Comparison of ENCODE assay signal across 22 mouse cellular contexts in genomic region chr9:102410666-102411065, GRCm38 (mm10). TPM values are rescaled to one million over a fixed set of nuclear protein-coding genes. Genes with fewer than 3 reads are reported as not detected.
DNase-seq lines count a peak whose midpoint lies in the region; TF ChIP-seq lines count a peak whose summit lies in the region.
"Had no signal": no experiment of that assay in that cellular context is flagged by ENCODE, and none has a peak within 500 bp of the region (broad histone marks: within the 10 kb centered on the region; RNA-seq: fewer than 3 reads in every experiment).

No protein-coding gene starts in this region.

- TF ChIP-seq CTCF in gastrocnemius, adult 2 months (IDR thresholded peaks at IDR 0.05), result no peak

- H3K4me3 ChIP-seq in gastrocnemius, adult 2 months, result no peak overlapping the region
- H3K4me3 ChIP-seq: forebrain, embryonic 12.5 days; forebrain, embryonic 15.5 days; heart, embryonic 12.5 days; heart, embryonic 15.5 days; hindbrain, embryonic 10.5 days; hindbrain, embryonic 13.5 days had no signal

- peak; percentile 78 for DNase-seq in gastrocnemius, adult 18-20 months (ENCODE audit: low spot score)
- DNase-seq in gastrocnemius, postnatal 4 days (ENCODE audit: low spot score in 2 of 2), result no peak
- DNase-seq in gastrocnemius, adult 2 months, result peak; percentile 82
- peak; percentile 55 to 74 for DNase-seq in gastrocnemius, adult 8-10 months (ENCODE audit: low spot score in 2 of 2)
- peak; percentile 73 for DNase-seq in gastrocnemius, postnatal 25 days
- no peak for DNase-seq in right cerebral cortex, postnatal 14 days
- no peak for DNase-seq in left cerebral cortex, postnatal 14 days (ENCODE audit: low spot score in 2 of 2)
- no peak for DNase-seq in kidney, adult 8-10 months
- DNase-seq: adrenal gland, adult 2 months; adrenal gland, postnatal 14 days; cerebellum, adult 11 months; cerebellum, adult 2 months; heart, adult 18-20 months; heart, postnatal 10 days; heart, postnatal 36 days had no signal

- intact Hi-C loops in gastrocnemius, adult 2 months (cut with DNase I), result no loop called here
- intact Hi-C loops in left cerebral cortex, postnatal 14 days (cut with DNase I), result no loop called here

- peak overlapping the region; percentile 90 for H3K27ac ChIP-seq in gastrocnemius, adult 2 months
- H3K27ac ChIP-seq: forebrain, embryonic 12.5 days; forebrain, embryonic 15.5 days; heart, embryonic 15.5 days; hindbrain, embryonic 10.5 days; hindbrain, embryonic 13.5 days had no signal

RNA-seq across cellular contexts. Expression of gene Ephb1, which starts 56.2 kb away (rescaled TPM):
- under 1 TPM; 0.66 to 0.78 TPM for total RNA-seq in gastrocnemius, adult 18-20 months (2021)
- 1 to 10 TPM; 4.9 to 5.4 TPM for total RNA-seq in gastrocnemius, postnatal 4 days (2021)
- 1 to 10 TPM in 1 of 2 experiments, under 1 TPM in 1; 0.48 to 1.0 TPM for total RNA-seq in gastrocnemius, adult 2 months (2021)
- total RNA-seq in gastrocnemius, adult 8-10 months (2022), result under 1 TPM; 0.32 to 0.75 (median 0.51) TPM
- 1 to 10 TPM in 1 of 2 experiments, under 1 TPM in 1; 0.87 to 1.3 TPM for total RNA-seq in gastrocnemius, postnatal 25 days (2021)
- total RNA-seq in left cerebral cortex, postnatal 14 days (2021), result 10 to 100 TPM; 39.2 to 40.5 TPM
- total RNA-seq: MEL had no signal

Comparison
In these comparisons a context has a peak if more than half of its experiments do, and no peak if none do; other contexts are left out.
1. DNase-seq: peak in gastrocnemius, adult 18-20 months (single experiment), gastrocnemius, adult 2 months (single experiment), gastrocnemius, adult 8-10 months (2 of 2) and gastrocnemius, postnatal 25 days (single experiment); none in gastrocnemius, postnatal 4 days (0 of 2), right cerebral cortex, postnatal 14 days (single experiment), left cerebral cortex, postnatal 14 days (0 of 2) and kidney, adult 8-10 months (0 of 2).
2. RNA of gene Ephb1, which starts 56.2 kb away (total RNA-seq): 39.2 to 40.5 TPM in left cerebral cortex, postnatal 14 days; 4.9 to 5.4 TPM in gastrocnemius, postnatal 4 days, 0.87 to 1.3 TPM in gastrocnemius, postnatal 25 days, 0.48 to 1.0 TPM in gastrocnemius, adult 2 months, 0.66 to 0.78 TPM in gastrocnemius, adult 18-20 months and 0.32 to 0.75 TPM in gastrocnemius, adult 8-10 months; every median in the first group is over 4 times any median in the second.